ENCODE assay signal across 31 mouse cellular contexts in the genomic region with DNA sequence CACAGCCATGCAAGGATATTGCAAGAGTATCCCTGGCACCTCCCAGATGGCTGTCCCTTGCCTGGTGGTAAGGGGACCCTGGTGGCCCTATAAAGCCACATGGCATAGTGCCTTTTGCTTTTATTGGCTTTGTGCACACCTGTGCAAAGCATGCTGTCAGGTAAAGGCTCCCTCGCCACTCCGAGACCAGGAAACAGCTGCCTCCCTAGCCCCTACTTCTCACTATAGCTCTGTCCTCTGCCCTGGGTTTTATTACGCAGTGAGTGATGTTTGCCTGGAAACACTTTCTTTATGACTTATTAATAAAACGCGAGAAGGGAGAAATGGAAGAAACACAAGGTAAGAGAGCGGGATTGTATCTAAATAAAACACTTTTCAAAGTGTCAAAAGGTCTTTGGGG.
"Had no signal": no experiment of that assay in that cellular context is flagged by ENCODE, and none has a peak within 500 bp of the region (broad histone marks: within the 10 kb centered on the region; RNA-seq: fewer than 3 reads in every experiment).

No protein-coding gene starts in this region.

- DNase-seq: left cerebral cortex, postnatal 4 days; liver; liver, embryonic 13.5 days; liver, postnatal 0 days; lung, adult 18-20 months; lung, adult 2 months; lung, embryonic 14.5 days; lung, postnatal 10 days; lung, postnatal 14 days; lung, postnatal 36 days; lung, postnatal 4 days; midbrain, embryonic 14.5 days had no signal

- H3K27me3 ChIP-seq: limb, embryonic 15.5 days; liver, embryonic 12.5 days; liver, embryonic 13.5 days; liver, embryonic 15.5 days; lung, embryonic 15.5 days; megakaryocyte, embryonic 14.5 days; midbrain, embryonic 12.5 days; midbrain, embryonic 13.5 days; midbrain, embryonic 15.5 days; neural tube, embryonic 12.5 days; neural tube, embryonic 13.5 days had no signal

- H3K36me3 ChIP-seq: limb, embryonic 15.5 days; liver, embryonic 12.5 days; liver, embryonic 13.5 days; liver, embryonic 15.5 days; lung, embryonic 15.5 days; midbrain, embryonic 10.5 days; midbrain, embryonic 12.5 days; midbrain, embryonic 13.5 days; midbrain, embryonic 15.5 days; neural tube, embryonic 12.5 days; neural tube, embryonic 13.5 days had no signal

- ATAC-seq: liver, embryonic 12.5 days; liver, postnatal 0 days; lung, postnatal 0 days; midbrain, embryonic 13.5 days; midbrain, embryonic 15.5 days; midbrain, embryonic 16.5 days had no signal

- H3K4me1 ChIP-seq: liver, embryonic 12.5 days; liver, embryonic 13.5 days; liver, embryonic 15.5 days; lung, embryonic 15.5 days; megakaryocyte, embryonic 14.5 days; midbrain, embryonic 10.5 days; midbrain, embryonic 12.5 days; midbrain, embryonic 13.5 days; midbrain, embryonic 15.5 days; neural tube, embryonic 12.5 days; neural tube, embryonic 13.5 days had no signal

- H3K9me3 ChIP-seq: limb, embryonic 15.5 days; liver, embryonic 12.5 days; liver, embryonic 13.5 days; liver, embryonic 15.5 days; lung, embryonic 15.5 days; megakaryocyte, embryonic 14.5 days; midbrain, embryonic 10.5 days; midbrain, embryonic 12.5 days; midbrain, embryonic 13.5 days; midbrain, embryonic 15.5 days; neural tube, embryonic 12.5 days; neural tube, embryonic 13.5 days had no signal

- H3K27ac ChIP-seq: left cerebral cortex, adult 2 months; limb, embryonic 15.5 days; liver, embryonic 12.5 days; liver, embryonic 13.5 days; liver, embryonic 14.5 days; liver, embryonic 15.5 days; lung, embryonic 15.5 days; macrophage; midbrain, embryonic 10.5 days; midbrain, embryonic 12.5 days; midbrain, embryonic 13.5 days; midbrain, embryonic 15.5 days; neural tube, embryonic 12.5 days; neural tube, embryonic 13.5 days had no signal

- H3K4me3 ChIP-seq: left cerebral cortex, adult 2 months; limb, embryonic 15.5 days; liver, embryonic 12.5 days; liver, embryonic 13.5 days; liver, embryonic 15.5 days; lung, embryonic 15.5 days; megakaryocyte, embryonic 14.5 days; midbrain, embryonic 10.5 days; midbrain, embryonic 12.5 days; midbrain, embryonic 13.5 days; midbrain, embryonic 15.5 days; myocyte; neural tube, embryonic 12.5 days; neural tube, embryonic 13.5 days had no signal

- H3K9ac ChIP-seq: limb, embryonic 15.5 days; liver, embryonic 12.5 days; liver, embryonic 13.5 days; liver, embryonic 14.5 days; liver, embryonic 15.5 days; liver, postnatal 0 days; lung, embryonic 14.5 days; lung, embryonic 15.5 days; midbrain, embryonic 12.5 days; midbrain, embryonic 13.5 days; midbrain, embryonic 15.5 days; neural tube, embryonic 12.5 days; neural tube, embryonic 13.5 days had no signal

- H3K4me2 ChIP-seq: limb, embryonic 15.5 days; liver, embryonic 11.5 days; liver, embryonic 12.5 days; liver, embryonic 13.5 days; liver, embryonic 15.5 days; lung, embryonic 14.5 days; lung, embryonic 15.5 days; midbrain, embryonic 11.5 days; midbrain, embryonic 12.5 days; midbrain, embryonic 13.5 days; midbrain, embryonic 15.5 days; neural tube, embryonic 12.5 days; neural tube, embryonic 13.5 days had no signal
